Mouse (Mus musculus) megakaryocyte-erythroid progenitor cell, adult 5-6 weeks (primary cell): ENCODE measurements around the gene Skint2. TPM values are rescaled to one million over a fixed set of nuclear protein-coding genes. Genes with fewer than 3 reads are reported as not detected.

Source experiments
- ATAC-seq: replicated peaks from 2 replicates; pipeline ENCODE4 v1.8.0; 2016; ENCODE audit warnings: mild to moderate bottlenecking, inconsistent platforms; ENCODE audit not compliant: severe bottlenecking, poor library complexity, low FRiP score, low TSS enrichment
- total RNA-seq, 2 experiments: library from RNA; stranded (forward) in 1 of 2; stranded (reverse) in 1 of 2; fragments of 200-1000, 215-1000 nt in 1 of 2; fragments of >200 nt in 1 of 2; fragmentation: Nextera tagmentation in 1 of 2; gene quantifications; 2 replicates each; pipeline ENCODE4 v1.2.3; 2014 to 2017

Gene Skint2
- total RNA-seq (2014; fragmentation: Nextera tagmentation): not detected in 2 replicates
- not detected in 2 replicates for total RNA-seq (2017)

DNA sequence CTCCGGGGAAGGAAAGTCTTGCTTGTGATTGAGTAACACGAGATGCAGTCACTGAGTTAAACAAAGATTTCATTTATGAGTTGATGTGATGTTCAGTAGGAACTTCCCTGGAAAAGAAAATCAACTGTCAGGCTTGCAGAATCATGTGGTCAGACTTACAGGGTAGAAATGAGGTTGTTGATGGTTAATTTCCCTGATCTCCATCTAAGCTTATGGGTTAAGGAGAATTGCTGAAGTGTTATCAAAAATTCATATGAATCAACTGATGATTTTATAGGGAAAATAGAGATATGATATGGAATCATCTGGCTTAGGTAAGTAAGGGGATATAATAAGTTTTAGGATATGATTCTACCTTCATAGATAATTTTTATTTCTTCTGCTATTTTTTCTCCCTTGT, at the start of gene Skint2:
Gene Skint2 (plus strand): TSS at position 301 of the 400 bp plus-strand sequence.
- no peak for ATAC-seq

Other genes with a start within 250 kb of the Skint2 start
- gene Skint9, start 123.2 kb upstream of the Skint2 start, total RNA-seq (2014; fragmentation: Nextera tagmentation): not detected in 2 replicates
- not detected in 2 replicates for gene Skint9, start 123.2 kb upstream of the Skint2 start, total RNA-seq (2017)
- not detected in 2 replicates for gene Skint10, start 217.7 kb downstream of the Skint2 start, total RNA-seq (2014; fragmentation: Nextera tagmentation)
- not detected in 2 replicates for gene Skint10, start 217.7 kb downstream of the Skint2 start, total RNA-seq (2017)